Mouse (Mus musculus): ENCODE measurements around the gene Mapk1ip1. TPM values are rescaled to one million over a fixed set of nuclear protein-coding genes. Genes with fewer than 3 reads are reported as not detected.

Mapk1ip1 gene
- polyA plus RNA-seq, 1 experiment, result 0.38 TPM

DNA sequence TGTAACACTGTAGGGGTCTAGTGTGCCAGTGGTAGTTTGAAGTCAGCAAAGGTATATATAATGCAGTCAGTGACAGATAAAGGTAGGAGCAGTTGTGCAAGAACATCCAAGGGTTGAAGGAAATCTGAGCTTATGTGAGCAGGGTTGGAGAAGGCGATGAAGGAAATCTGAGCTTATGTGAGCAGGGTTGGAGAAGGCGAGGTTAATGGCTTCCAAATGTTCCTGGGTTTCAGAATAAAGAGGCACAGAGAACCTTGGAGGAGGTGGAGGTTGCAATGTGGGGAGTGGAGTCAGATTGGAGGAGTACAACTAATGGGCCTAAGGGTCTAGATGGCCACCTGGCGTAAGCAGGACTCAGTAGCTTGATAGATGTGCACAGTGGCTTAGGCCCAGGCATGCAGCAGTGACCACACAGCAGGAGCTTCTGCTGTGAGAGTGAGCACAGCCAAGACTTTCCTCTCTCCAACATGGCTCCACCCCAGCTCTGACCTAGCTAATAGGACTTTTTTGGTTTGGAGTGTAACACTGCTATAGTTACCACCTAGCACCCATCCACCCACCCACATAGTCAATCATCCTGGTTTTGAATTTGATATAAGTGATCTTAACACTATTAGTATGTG is 18.0 kb upstream of the Mapk1ip1 start:
- Histone ChIP-seq H3K9me3 (ENCODE audit: control insufficient read depth, low read length) (no peaks in the 10 kb centered on the region), H3K36me3 (ENCODE audit: control insufficient read depth) (peaks cover 63% of the 10 kb centered on the region), H3K4me1 (ENCODE audit: control insufficient read depth) (peaks cover 2% of the 10 kb centered on the region; the same call in 1 of the 2 replicates), H3K4me3 (replicated peaks) (no peak overlapping the region), H3K27me3 (ENCODE audit: control insufficient read depth) (no peaks in the 10 kb centered on the region)
- no peak for TF ChIP-seq TAL1 (IDR thresholded peaks at IDR 0.05; ENCODE audit: low read length)
- TF ChIP-seq GATA1 (IDR thresholded peaks at IDR 0.05; ENCODE audit: low read length), result no peak

DNA sequence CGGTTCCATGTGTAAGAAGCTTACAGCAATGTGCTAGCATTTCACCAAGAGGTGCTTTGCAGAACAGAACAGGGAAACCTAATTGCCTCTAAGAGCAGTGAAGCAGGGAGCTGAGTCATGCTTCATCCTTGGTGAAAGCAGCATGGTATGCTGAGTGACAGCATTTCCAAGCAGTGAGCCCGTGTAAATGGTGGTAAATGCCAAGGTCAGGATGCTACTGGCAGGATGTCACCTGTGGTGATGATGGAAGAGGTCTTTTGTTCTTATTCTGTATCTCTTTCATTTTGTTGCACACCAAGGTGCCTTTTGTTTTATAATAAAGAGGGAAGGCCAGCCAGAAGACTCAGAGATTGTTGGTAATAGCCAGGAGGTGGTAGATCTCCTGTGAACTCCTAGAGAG is 10.6 kb upstream of the Mapk1ip1 start:
- no peak overlapping the region for H3K4me3 ChIP-seq (replicated peaks)
- peaks cover 75% of the 10 kb centered on the region for H3K36me3 ChIP-seq (ENCODE audit: control insufficient read depth)
- no peaks in the 10 kb centered on the region; the same call in 1 of the 2 replicates for H3K4me1 ChIP-seq (ENCODE audit: control insufficient read depth)
- TF ChIP-seq GATA1 (IDR thresholded peaks at IDR 0.05; ENCODE audit: low read length) (no peak), TAL1 (IDR thresholded peaks at IDR 0.05; ENCODE audit: low read length) (no peak)
- no peaks in the 10 kb centered on the region for H3K9me3 ChIP-seq (ENCODE audit: control insufficient read depth, low read length)
- H3K27me3 ChIP-seq (ENCODE audit: control insufficient read depth), result no peaks in the 10 kb centered on the region

DNA sequence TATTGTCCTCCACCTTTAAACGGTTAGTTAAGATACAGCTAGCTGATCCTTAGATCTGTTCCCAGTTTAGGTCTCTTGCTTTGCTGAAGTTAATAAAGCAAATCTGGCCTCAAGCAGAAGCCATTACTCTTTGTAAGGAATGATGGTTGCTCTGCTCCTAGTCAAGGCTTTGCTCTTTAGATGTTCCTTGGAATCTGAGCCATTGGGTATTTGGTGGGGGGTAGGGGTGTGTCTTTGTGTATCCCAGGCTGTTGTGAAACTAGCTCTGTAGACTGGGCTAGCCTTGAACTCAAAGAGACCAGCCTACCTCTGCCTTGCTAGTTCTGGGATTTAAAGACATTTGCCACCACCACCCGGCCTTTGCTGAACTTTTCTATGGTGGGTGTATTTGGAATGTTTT is 8.1 kb upstream of the Mapk1ip1 start:
- no peak for TF ChIP-seq GATA1 (IDR thresholded peaks at IDR 0.05; ENCODE audit: low read length)
- Histone ChIP-seq H3K4me3 (replicated peaks) (no peak overlapping the region), H3K27me3 (ENCODE audit: control insufficient read depth) (no peaks in the 10 kb centered on the region), H3K9me3 (ENCODE audit: control insufficient read depth, low read length) (no peaks in the 10 kb centered on the region), H3K4me1 (ENCODE audit: control insufficient read depth) (peaks cover 7% of the 10 kb centered on the region), H3K36me3 (ENCODE audit: control insufficient read depth) (peaks cover 79% of the 10 kb centered on the region)

- Histone ChIP-seq H3K36me3 (ENCODE audit: control insufficient read depth) (peaks cover 79% of the 10 kb centered on the region), H3K4me1 (ENCODE audit: control insufficient read depth) (peaks cover 9% of the 10 kb centered on the region), H3K4me3 (replicated peaks) (no peak overlapping the region), H3K27me3 (ENCODE audit: control insufficient read depth) (no peaks in the 10 kb centered on the region), H3K9me3 (ENCODE audit: control insufficient read depth, low read length) (no peaks in the 10 kb centered on the region)
- no peak for TF ChIP-seq GATA1 (IDR thresholded peaks at IDR 0.05; ENCODE audit: low read length)
- no peak for TF ChIP-seq TAL1 (IDR thresholded peaks at IDR 0.05; ENCODE audit: low read length)
Measured at GRCm38 (mm10) chr7:138853417-138854031, 7.5 kb upstream of the Mapk1ip1 start.

GRCm38 (mm10) chr7:138850083-138850482 is 4.0 kb upstream of the Mapk1ip1 start:
- Histone ChIP-seq H3K36me3 (ENCODE audit: control insufficient read depth) (peaks cover 64% of the 10 kb centered on the region), H3K9me3 (ENCODE audit: control insufficient read depth, low read length) (no peaks in the 10 kb centered on the region), H3K4me1 (ENCODE audit: control insufficient read depth) (peaks cover 38% of the 10 kb centered on the region), H3K4me3 (replicated peaks) (no peak overlapping the region), H3K27me3 (ENCODE audit: control insufficient read depth) (no peaks in the 10 kb centered on the region)
- TF ChIP-seq TAL1 (IDR thresholded peaks at IDR 0.05; ENCODE audit: low read length) (no peak), GATA1 (IDR thresholded peaks at IDR 0.05; ENCODE audit: low read length) (no peak)

DNA sequence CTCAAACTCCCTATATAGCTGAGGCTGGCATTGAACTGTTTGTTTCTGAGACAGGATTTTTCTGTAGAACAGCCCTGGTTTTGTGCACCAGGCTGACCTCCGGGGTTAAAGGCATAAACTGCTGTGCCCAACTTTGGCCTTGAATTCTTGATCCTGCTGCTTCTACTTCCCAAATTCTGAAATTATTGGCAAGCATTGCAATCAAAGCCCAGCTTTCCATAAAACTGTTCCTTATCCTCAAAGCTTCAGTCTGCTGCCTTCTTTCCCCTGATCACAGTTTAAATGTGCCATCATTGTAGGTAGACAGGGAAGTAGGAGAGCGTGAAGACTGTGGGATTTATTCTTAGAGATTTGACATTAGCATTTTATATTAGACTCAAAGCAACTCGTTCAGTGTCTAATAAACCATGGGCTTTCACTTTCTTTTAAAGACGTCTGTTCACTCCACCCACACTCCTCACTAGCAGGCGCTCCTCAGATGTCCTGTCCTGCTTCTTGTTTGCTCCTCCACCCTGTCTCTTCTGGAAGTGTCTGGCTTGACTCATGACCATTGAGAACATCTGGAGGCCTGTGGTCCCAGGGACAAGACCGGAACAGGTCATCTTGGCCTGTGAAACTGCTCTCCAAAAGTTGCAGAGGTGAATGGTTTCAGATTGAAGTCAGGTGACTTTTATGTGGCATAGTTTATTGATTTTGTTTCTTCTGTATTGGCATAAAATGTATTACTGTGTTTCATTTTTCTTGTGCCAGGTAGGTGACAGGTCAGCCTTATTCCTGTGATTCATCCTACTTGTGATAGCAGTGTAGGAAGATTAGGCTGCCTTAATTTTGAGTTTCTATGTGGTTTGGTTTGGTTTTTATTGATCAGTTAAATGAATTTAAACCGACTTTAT is 2.2 kb upstream of the Mapk1ip1 start:
- H3K27me3 ChIP-seq (ENCODE audit: control insufficient read depth), result no peaks in the 10 kb centered on the region
- peak overlapping the region; percentile 89 for H3K4me3 ChIP-seq (replicated peaks)
- H3K36me3 ChIP-seq (ENCODE audit: control insufficient read depth), result peaks cover 50% of the 10 kb centered on the region
- no peak for TF ChIP-seq TAL1 (IDR thresholded peaks at IDR 0.05; ENCODE audit: low read length)
- no peak for TF ChIP-seq GATA1 (IDR thresholded peaks at IDR 0.05; ENCODE audit: low read length)
- H3K9me3 ChIP-seq (ENCODE audit: control insufficient read depth, low read length), result no peaks in the 10 kb centered on the region
- H3K4me1 ChIP-seq (ENCODE audit: control insufficient read depth), result peaks cover 43% of the 10 kb centered on the region

DNA sequence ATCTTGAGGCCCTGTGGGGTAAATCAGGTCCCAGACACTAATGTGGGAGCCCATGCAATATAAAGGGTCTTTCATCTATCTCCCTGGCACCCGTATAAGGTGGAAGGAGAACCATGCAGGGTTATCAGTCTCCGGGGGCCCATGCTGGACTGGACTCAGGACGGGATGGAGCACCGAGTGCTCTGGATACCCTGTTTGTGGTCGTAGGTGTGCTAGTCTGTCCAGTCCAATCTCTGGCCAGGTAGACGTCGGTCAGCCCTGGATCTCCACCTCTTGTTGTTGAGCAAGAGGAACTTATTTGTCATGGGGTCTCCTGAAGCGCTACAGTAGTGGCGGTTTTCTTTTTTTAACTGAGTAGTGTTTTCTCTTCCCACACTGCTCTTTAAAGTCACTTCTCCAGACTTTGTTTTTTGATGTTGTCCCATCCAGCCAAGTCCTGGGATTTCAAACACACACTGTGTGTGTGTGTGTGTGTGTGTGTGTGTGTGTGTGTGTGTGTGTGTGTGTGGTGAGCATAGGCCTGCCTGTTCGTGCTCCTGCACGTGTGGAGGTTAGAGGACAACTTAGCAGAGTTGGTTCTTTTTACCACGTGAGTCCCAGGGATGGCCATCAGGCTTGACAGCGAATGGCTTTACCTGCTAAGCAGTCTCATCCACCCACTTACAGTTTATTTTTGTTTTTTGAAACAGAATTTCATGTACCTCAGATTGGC is 1.4 kb upstream of the Mapk1ip1 start:
- Histone ChIP-seq H3K9me3 (ENCODE audit: control insufficient read depth, low read length) (no peaks in the 10 kb centered on the region), H3K4me1 (ENCODE audit: control insufficient read depth) (peaks cover 43% of the 10 kb centered on the region), H3K36me3 (ENCODE audit: control insufficient read depth) (peaks cover 42% of the 10 kb centered on the region), H3K4me3 (replicated peaks) (peak overlapping the region; percentile 89), H3K27me3 (ENCODE audit: control insufficient read depth) (no peaks in the 10 kb centered on the region)
- TF ChIP-seq GATA1 (IDR thresholded peaks at IDR 0.05; ENCODE audit: low read length) (no peak), TAL1 (IDR thresholded peaks at IDR 0.05; ENCODE audit: low read length) (no peak)

- Histone ChIP-seq H3K4me3 (replicated peaks) (peak overlapping the region; percentile 89), H3K9me3 (ENCODE audit: control insufficient read depth, low read length) (no peaks in the 10 kb centered on the region), H3K4me1 (ENCODE audit: control insufficient read depth) (peaks cover 43% of the 10 kb centered on the region), H3K27me3 (ENCODE audit: control insufficient read depth) (no peaks in the 10 kb centered on the region), H3K36me3 (ENCODE audit: control insufficient read depth) (peaks cover 33% of the 10 kb centered on the region)
- no peak for TF ChIP-seq GATA1 (IDR thresholded peaks at IDR 0.05; ENCODE audit: low read length)
- TF ChIP-seq TAL1 (IDR thresholded peaks at IDR 0.05; ENCODE audit: low read length), result no peak
Measured at GRCm38 (mm10) chr7:138846502-138846991, 474 bp upstream of the Mapk1ip1 start.
